Mouse (Mus musculus): ENCODE data around the gene Tpst2. TPM values are rescaled to one million over a fixed set of nuclear protein-coding genes. Genes with fewer than 3 reads are reported as not detected.

The Tpst2 gene
- 10 to 100 TPM; 36.6 to 42.5 TPM for polyA plus RNA-seq (2012; fragmentation: generic; extraction: Trizol)

GRCm38 (mm10) chr5:112276267-112276873, at the start of gene Tpst2:
Gene Tpst2, plus strand, starts transcription at chr5:112276691.

GRCm38 (mm10) chr5:112252400-112252799, 24.1 kb upstream of the Tpst2 start, which contains the start of gene Cryba4:
Gene Cryba4, minus strand, starts transcription at chr5:112252518.

GRCm38 (mm10) chr5:112255426-112255825, 21.1 kb upstream of the Tpst2 start, which contains the start of gene Crybb1:
Gene Crybb1, plus strand, starts transcription at chr5:112255815.

GRCm38 (mm10) chr5:112325546-112326445, 49.3 kb downstream of the Tpst2 start, which contains the start of gene Tfip11:
Gene Tfip11, plus strand, starts transcription at chr5:112326358.

GRCm38 (mm10) chr5:112342463-112343204, 66.1 kb downstream of the Tpst2 start, which contains the start of the genes Srrd and Hps4:
Gene Srrd, minus strand, starts transcription at chr5:112343040.
Gene Hps4, plus strand, starts transcription at chr5:112343083.

DNA sequence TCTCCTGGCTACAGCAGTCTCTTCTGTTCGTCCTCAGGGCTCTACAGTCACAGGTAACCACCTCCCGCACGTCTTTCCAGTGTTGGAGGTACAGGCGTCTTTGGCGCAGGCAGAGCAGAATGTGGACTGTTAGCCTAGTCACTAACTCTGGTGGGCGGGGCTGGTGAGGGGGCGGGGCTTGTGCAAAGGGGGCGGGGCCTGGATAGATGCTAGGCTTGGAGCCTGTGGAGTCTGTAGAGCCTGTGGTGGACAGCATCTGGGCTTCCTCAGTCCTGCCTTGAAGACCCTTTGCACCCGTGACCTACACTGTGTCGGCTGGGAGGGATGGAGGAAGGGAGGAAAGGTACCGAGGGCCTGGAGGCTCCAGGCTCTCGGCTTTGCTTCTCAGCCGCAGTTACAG, 79.4 kb downstream of the Tpst2 start, which contains the start of gene Gm6583:
Gene Gm6583, minus strand, starts transcription at position 124 of the 400 bp plus-strand sequence.

Other genes with a start within 250 kb of the Tpst2 start
- gene Cryba4, start 24.2 kb upstream of the Tpst2 start, polyA plus RNA-seq (2012; fragmentation: generic; extraction: Trizol) = 1 to 10 TPM in 1 of 2 experiments, under 1 TPM in 1; 0.28 to 4.8 TPM
- under 1 TPM; 0.27 to 0.52 TPM for gene Crybb1, start 20.9 kb upstream of the Tpst2 start, polyA plus RNA-seq (2012; fragmentation: generic; extraction: Trizol)
- gene Tfip11, start 49.7 kb downstream of the Tpst2 start, polyA plus RNA-seq (2012; fragmentation: generic; extraction: Trizol) = 10 to 100 TPM; 21.7 to 39.0 TPM
- gene Srrd, start 66.3 kb downstream of the Tpst2 start, polyA plus RNA-seq (2012; fragmentation: generic; extraction: Trizol) = 10 to 100 TPM; 24.0 to 26.2 TPM
- 10 to 100 TPM; 13.3 to 31.5 TPM for gene Hps4, start 66.4 kb downstream of the Tpst2 start, polyA plus RNA-seq (2012; fragmentation: generic; extraction: Trizol)
- gene Gm6583, start 79.3 kb downstream of the Tpst2 start, polyA plus RNA-seq (2012; fragmentation: generic; extraction: Trizol) = under 1 TPM in 1 of 2 experiments, not detected in 1; 0.08 TPM
- gene Asphd2, start 118.2 kb downstream of the Tpst2 start, polyA plus RNA-seq (2012; fragmentation: generic; extraction: Trizol) = 1 to 10 TPM; 1.2 to 1.6 TPM
- not detected for gene Gm6588, start 172.7 kb downstream of the Tpst2 start, polyA plus RNA-seq (2012; fragmentation: generic; extraction: Trizol)

Data from C3H10T1/2 (cell line).